Mouse (Mus musculus): ENCODE measurements at regions not wholly inside any gene's neighbourhood (a gene's known extent, or its start where the extent isn't known, plus 50 kb on each side); places are given as distances from the start of the nearest gene placed in this dataset.

DNA sequence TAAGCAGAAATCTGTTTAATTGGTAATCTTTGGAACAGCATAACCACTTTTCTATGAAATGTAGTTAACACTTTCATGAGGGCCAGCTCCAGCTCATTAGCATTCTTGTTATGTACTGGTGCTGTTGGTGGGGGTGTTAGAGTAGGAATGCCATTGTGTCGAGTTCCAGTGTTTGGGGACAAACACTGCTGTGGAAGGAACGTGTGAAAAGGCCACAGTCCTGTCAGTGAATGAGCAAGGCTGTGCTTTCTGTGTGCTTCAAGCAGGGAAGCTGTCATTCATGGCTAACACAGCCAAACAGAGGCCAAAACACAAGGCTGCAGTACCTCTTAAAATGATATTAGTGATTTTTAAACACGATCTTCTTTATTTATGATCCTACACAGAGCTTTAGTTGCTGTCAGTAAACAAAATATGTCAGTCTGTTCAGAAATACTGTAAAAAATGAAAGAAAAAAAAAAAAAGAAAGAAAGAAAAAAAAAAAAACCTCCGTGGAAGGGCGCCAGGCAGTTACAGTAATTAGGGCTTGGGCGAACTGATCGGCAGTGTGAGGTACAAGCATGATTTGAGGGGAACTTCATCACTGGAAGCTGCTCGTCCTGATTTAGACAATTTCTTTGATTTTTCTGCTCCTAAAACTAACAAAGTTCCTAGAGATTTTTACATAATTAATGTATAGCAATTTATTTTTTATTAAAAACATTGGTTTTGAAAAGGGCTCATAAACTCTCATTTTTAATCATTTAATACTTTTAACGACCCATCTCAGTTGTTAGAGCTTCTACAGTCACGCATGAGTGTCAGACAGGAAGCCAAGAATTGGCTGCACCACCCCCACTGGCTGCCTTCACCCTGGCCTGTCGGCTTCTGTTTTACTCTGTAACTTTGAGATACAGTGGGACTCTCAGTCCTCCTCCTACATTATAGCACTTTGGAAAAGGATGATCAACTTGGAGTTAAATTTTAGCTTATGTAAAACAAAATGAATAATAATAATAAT is 80.8 kb upstream of the Dnajc24 start:
- no peak for ATAC-seq (replicated peaks; ENCODE audit: poor library complexity, severe bottlenecking)

DNA sequence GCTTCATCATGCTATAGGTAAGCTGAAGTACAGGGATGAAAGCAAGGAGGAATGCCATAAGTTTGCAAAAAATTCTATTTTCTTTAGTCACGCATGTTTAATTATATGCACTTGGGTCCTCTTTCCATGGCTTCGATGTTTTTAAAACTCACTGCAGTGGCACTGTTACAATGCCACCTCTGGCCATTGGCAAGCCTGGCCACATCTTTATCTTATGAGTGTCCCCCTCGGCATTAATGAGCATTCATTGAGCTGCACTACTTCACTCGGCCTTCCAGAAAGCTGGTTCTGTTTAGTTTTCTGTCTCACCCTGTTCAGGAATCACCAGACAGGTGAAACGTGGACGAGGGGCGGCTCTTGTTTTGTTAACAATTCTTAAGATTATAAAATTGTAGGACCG is 79.7 kb upstream of the Dnajc24 start:
- no peak for ATAC-seq (replicated peaks; ENCODE audit: poor library complexity, severe bottlenecking)

DNA sequence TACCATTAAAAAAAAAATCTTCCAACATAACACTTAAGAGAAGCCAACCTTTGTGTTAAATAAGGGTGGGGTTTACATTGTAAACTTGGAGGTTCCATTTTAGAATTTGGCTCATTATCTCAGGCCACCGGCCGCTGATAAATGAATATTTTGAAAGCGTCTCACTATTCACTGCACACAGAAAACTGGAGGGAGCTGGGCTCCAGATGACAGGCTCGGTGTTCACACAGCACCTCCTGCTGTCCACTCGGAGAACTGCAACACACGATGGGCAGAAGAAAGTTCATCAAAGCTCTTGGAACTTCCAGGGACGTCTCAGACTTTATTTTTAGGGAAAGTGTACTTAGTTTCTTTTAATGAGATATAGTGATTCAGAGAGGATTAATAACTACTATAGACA is 78.6 kb upstream of the Dnajc24 start:
- ATAC-seq (replicated peaks; ENCODE audit: poor library complexity, severe bottlenecking) = peak; percentile 86

DNA sequence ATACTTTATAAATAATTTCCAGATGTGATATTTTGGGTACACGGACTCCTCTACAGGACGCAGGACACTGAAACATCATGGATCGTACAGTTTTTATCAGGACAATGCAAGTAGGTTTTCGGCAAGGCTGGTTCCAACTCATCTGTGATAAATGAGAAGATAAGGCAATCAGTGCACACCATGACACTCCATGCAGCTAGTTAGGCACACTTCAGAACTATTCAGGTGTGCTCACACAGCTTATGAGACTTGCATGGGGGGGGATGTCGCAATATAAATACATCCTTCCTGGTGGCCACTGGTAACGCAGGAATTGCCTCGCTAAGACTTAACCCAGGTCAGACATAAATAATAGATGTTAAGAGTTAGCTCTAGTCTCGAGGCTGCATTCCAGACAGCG is 77.3 kb upstream of the Dnajc24 start:
- ATAC-seq (replicated peaks; ENCODE audit: poor library complexity, severe bottlenecking) = no peak

DNA sequence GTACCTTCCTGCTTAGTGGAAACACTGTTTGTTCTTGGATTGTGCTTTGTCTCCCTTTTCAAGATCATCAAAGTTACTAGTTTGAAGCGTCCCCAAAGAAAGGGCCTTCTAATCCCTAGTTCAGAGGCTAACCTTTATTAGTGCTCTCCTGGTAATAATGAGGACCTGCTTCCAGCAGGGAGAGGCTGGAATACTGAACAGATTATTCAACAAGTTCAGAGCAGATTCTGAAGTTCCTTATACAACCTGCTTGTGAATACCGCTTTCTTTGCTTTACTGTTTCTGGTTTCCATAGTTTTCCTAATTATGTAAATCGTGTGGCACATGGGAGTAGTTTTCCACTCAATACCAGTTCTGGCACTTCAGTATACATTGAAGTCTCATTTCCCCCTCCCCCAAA is 75.2 kb upstream of the Dnajc24 start:
- no peak for ATAC-seq (replicated peaks; ENCODE audit: poor library complexity, severe bottlenecking)

DNA sequence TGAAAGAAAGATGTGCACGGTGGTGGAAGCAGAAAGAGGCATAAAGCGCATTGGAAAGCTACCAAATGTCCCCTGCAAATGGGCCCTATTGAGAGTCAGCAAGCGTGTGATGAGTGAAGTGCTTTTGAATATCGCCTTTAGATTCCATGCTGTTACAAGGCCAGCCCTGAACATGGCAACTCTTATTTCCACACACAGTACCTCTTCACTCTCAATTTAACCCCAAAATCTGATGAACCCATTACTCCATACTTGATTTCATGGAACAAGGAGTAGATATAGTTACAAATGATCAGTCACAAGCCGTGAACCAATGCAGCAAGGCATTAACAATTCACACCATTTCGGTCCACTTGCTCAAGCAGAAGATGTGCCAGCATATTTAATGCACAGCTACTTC is 71.1 kb upstream of the Dnajc24 start:
- no peak for ATAC-seq (replicated peaks; ENCODE audit: poor library complexity, severe bottlenecking)

DNA sequence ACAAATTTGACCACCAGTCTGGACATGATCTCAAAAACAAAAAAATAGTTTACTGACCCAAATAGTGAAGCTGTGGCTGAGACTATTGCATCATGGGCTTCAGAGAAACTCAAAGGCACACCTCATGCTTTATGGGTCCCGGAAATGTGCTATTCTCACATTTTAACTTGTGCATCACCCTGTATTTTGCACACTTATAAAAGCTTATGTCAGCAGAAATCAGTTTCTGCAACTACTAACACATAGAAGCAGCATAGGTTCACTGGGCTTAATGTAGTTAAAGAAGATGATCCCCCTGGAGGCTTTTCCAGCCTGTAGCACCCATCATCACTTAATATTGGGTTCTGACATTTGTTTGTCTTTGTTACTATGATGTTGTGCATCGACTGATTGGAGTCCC is 61.0 kb upstream of the Dnajc24 start:
- ATAC-seq (replicated peaks; ENCODE audit: poor library complexity, severe bottlenecking) = no peak

Measured in granulocyte monocyte progenitor cell, adult 5-6 weeks (primary cell).